Mouse (Mus musculus): ENCODE data around the gene Gemin4.

- TF ChIP-seq CTCF (IDR thresholded peaks at IDR 0.05; ENCODE audit: extremely low read depth, insufficient read length, insufficient replicate concordance, low read depth, low read length) (no peak), POLR2A (IDR thresholded peaks at IDR 0.05; ENCODE audit: low read depth, low read length) (no peak)
These were observed 7.6 kb upstream of the Gemin4 start for GRCm38 (mm10) chr11:76225051-76225450.
